Mouse (Mus musculus): ENCODE data around the gene Eps8l1. TPM values are rescaled to one million over a fixed set of nuclear protein-coding genes. Genes with fewer than 3 reads are reported as not detected.

Eps8l1 gene
- polyA plus RNA-seq, 1 experiment from 2014 or later = 4.2 TPM

DNA sequence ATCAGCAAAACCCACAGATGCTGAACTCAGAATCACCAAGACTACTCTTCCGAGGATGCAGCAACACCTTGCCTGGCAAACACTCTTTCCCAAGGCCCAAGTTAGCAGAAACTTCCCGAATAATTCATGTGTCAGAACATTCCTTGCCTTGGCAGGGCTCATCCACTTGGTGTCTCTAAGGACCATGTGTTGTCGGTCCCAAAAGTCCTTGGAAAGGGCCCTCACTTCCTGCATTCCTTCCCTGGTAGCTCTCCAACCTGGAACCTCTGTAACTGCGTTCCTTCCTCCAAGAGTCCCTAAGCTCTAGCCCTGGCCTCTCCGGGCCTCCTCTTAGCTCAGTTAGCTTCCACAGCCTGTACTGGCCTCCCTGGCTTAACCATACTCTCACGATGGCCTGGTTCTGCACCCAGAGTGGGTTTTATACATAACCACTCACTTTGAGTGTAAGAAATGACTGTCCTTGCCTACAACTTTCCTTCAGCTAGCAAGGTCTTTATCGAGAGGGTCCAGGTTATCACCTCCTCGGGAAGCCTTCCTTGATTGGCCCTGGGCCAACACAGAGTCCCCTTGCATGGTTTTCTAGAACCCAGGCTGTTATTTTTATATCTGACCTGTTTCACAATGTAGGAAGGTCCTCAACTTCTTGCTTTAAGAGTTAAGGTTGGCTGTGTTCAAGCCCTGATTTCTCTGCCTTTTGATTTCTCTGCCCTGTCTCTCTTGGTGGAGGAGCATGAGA lies 51.2 kb downstream of the Eps8l1 start:
- Histone ChIP-seq H3K27me3 (replicated peaks) (no peaks in the 10 kb centered on the region), H3K9me3 (no peaks in the 10 kb centered on the region), H3K27ac (replicated peaks) (peak overlapping the region; percentile 86), H3K9ac (peak overlapping the region; percentile 73), H3K36me3 (peaks cover 12% of the 10 kb centered on the region), H3K4me1 (peaks cover 82% of the 10 kb centered on the region), H3K4me3 (peak overlapping the region; percentile 38), H3K4me2 (peak overlapping the region; percentile 63)
- no peak for ATAC-seq (ENCODE audit: extremely low read depth, insufficient number of reproducible peaks, low FRiP score, low TSS enrichment)
- 25% methylated on average over 8 of the region's 8 CpGs for WGBS

DNA sequence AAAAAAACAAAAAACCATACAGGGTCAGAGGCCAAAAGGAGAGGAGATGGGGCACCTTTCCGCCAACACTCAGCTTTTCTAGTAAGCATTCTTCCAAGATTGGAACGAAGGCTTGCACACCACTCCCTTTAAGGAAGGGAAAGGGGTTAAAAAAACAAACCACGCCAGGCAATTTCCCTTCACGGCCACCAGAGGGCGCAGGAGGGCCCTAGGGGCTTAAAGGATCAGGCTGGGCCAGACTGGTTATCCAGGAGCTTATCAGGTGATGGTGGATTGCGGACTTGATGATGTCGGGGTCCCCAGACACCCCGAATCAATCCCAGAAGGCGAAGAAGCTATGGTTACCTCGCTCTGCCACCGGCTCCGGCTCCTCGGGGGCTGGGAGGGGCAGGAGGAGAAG lies 52.8 kb downstream of the Eps8l1 start:
- no peaks in the 10 kb centered on the region for H3K9me3 ChIP-seq
- WGBS = 17% methylated on average over 13 of the region's 13 CpGs
- H3K27me3 ChIP-seq (replicated peaks) = no peaks in the 10 kb centered on the region
- H3K36me3 ChIP-seq = peaks cover 14% of the 10 kb centered on the region
- H3K9ac ChIP-seq = peak overlapping the region; percentile 78
- peak overlapping the region; percentile 38 for H3K4me3 ChIP-seq
- peaks cover 91% of the 10 kb centered on the region for H3K4me1 ChIP-seq
- peak overlapping the region; percentile 93 for H3K27ac ChIP-seq (replicated peaks)
- no peak for ATAC-seq (ENCODE audit: extremely low read depth, insufficient number of reproducible peaks, low FRiP score, low TSS enrichment)
- H3K4me2 ChIP-seq = peak overlapping the region; percentile 63

DNA sequence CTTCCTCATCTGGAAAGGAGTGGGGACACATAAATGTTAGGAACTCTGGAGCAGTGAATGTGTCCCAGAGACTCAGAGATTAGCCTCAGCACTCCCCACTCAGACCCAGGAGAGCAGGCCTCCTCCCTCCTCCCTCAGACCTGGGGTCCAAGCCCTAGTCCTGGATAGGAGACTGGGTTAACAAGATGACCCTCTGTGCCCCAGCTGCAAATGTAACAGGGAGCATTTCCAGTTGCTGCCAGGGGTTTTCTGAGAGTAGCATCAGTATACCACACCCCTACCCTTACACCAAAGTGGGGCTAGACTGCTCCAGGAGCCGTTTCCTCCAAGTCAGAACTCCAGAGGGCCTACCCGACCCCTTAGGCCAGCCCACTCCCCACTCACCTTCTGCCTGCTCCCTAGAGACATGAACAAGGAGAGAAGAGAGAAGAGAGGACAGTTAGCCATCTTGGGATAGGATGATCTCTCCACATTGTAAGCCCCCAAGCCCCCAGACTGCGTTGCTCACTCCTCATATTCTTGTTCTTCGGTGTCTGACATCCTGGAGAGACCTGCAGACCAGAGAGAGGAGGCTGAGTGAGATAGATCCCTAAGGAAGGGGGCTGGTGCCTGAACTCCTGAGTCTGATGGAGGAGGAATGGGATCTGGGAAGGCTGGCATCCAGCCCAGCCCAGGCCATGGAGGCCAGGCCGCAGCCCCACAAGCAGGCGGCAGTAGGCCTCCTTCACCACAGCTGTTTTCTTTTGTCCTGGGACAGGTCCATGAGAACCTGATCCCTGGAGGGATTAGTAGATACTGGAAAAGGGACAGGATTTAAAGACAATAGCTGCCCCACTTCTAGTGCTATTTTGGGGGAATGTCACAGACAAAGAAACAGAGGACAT lies 53.6 kb downstream of the Eps8l1 start:
- WGBS = 32% methylated on average over 6 of the region's 6 CpGs
- Histone ChIP-seq H3K27ac (replicated peaks) (peak overlapping the region; percentile 93), H3K9ac (peak overlapping the region; percentile 78), H3K27me3 (replicated peaks) (no peaks in the 10 kb centered on the region), H3K36me3 (peaks cover 18% of the 10 kb centered on the region), H3K4me2 (peak overlapping the region; percentile 63), H3K4me1 (peaks cover 91% of the 10 kb centered on the region), H3K4me3 (peak overlapping the region; percentile 38), H3K9me3 (no peaks in the 10 kb centered on the region)
- ATAC-seq (ENCODE audit: extremely low read depth, insufficient number of reproducible peaks, low FRiP score, low TSS enrichment) = no peak

DNA sequence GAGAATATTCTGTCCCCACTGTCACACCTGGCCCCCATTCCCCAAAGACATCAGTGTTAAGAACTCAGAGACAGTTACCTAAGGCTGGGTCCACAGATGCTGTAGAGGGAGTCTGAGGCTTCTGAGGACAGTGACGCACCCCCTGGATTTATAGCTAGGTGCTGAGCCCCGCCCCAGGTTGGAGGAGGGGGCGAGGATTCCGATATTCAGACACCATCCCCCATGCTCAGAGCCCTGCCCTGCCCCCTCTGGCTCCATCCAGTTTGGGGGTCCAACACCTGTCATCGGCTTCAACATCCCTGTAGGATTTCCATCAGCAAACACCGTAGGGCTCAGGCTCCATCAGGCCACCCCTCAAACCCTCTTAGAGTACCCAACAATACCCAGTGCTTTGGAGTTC lies 55.4 kb downstream of the Eps8l1 start:
- H3K4me1 ChIP-seq = peaks cover 90% of the 10 kb centered on the region
- peak overlapping the region; percentile 63 for H3K4me2 ChIP-seq
- WGBS = 45% methylated on average over 6 of the region's 6 CpGs
- peak overlapping the region; percentile 78 for H3K9ac ChIP-seq
- peak overlapping the region; percentile 38 for H3K4me3 ChIP-seq
- H3K36me3 ChIP-seq = peaks cover 30% of the 10 kb centered on the region
- no peaks in the 10 kb centered on the region for H3K9me3 ChIP-seq
- no peak for ATAC-seq (ENCODE audit: extremely low read depth, insufficient number of reproducible peaks, low FRiP score, low TSS enrichment)
- no peaks in the 10 kb centered on the region for H3K27me3 ChIP-seq (replicated peaks)
- peak overlapping the region; percentile 93 for H3K27ac ChIP-seq (replicated peaks)

DNA sequence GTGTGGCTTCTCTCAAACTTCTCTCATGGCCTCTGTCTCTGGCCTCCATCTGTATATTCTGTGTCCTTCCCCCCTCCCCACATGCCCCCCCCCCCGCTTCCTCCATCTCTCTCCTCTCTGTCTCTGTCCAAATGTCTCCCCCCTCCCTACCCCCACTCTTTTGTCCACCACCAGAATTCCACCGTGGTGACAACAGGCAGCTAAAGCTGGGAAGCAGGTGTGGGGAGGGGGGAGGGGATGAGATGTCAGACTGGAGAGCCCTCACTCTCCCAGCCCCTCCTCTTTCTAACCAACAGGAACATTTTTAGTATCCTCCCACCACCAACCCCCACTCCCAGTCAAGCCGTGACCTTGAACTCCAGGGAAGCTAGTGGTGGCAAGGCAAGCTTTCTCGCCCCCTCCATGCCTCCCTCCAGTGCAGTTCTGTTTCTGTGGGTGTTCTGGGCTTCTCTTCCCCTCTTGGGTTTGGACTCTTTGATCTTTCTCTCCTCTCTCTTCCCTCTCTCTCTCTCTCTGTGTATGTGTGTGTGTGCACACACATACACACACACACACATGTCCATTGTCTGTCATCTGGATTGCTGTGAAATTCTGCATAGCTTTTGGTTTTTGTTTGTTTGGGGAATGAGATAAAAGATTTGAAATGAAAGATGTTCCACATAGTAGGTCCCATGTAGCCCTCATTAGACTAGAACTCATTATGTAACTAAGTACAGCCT lies 56.0 kb downstream of the Eps8l1 start, which contains the start of gene Tnnt1:
Gene Tnnt1 (minus strand): TSS at position 51 of the 719 bp plus-strand sequence.
- peak within 1 kb of the TSS; percentile 63 for H3K4me2 ChIP-seq
- H3K27me3 ChIP-seq (replicated peaks) = no peaks in the 10 kb centered on the region
- WGBS = 11% methylated on average over 4 of the region's 4 CpGs
- peaks cover 88% of the 10 kb centered on the region for H3K4me1 ChIP-seq
- peak; percentile 49; the same call in 1 of the 2 replicates for ATAC-seq (ENCODE audit: extremely low read depth, insufficient number of reproducible peaks, low FRiP score, low TSS enrichment)
- H3K9ac ChIP-seq = peak within 1 kb of the TSS; percentile 78
- H3K4me3 ChIP-seq = peak within 1 kb of the TSS; percentile 38
- no peaks in the 10 kb centered on the region for H3K9me3 ChIP-seq
- peaks cover 31% of the 10 kb centered on the region for H3K36me3 ChIP-seq
- peak within 1 kb of the TSS; percentile 93 for H3K27ac ChIP-seq (replicated peaks)

DNA sequence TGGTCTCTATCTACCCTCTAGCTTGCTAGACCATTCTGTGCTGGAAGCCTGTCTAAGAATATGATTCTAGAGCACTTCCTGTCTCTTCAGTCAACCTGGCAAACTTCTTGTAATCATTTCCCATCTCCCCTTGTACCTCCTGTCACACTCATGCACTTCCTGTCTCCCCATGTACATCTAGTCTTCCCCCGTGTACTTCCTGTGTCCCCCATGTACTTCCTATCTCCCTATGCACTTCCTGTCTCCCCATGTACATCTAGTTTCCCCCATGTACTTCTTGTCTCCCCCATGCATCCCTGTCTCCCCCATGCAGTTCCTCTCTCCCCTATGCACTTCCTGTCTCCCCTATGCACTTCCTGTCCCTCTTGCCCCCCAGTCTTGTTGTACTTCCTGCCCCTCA lies 58.0 kb downstream of the Eps8l1 start:
- Histone ChIP-seq H3K27ac (replicated peaks) (peak overlapping the region; percentile 63), H3K9ac (peak overlapping the region; percentile 78), H3K4me3 (peak overlapping the region; percentile 43), H3K9me3 (no peaks in the 10 kb centered on the region), H3K36me3 (peaks cover 31% of the 10 kb centered on the region), H3K27me3 (replicated peaks) (no peaks in the 10 kb centered on the region), H3K4me2 (peak overlapping the region; percentile 76), H3K4me1 (peaks cover 79% of the 10 kb centered on the region)
- 56% methylated on average over 1 of the region's 1 CpGs for WGBS
- no peak for ATAC-seq (ENCODE audit: extremely low read depth, insufficient number of reproducible peaks, low FRiP score, low TSS enrichment)

DNA sequence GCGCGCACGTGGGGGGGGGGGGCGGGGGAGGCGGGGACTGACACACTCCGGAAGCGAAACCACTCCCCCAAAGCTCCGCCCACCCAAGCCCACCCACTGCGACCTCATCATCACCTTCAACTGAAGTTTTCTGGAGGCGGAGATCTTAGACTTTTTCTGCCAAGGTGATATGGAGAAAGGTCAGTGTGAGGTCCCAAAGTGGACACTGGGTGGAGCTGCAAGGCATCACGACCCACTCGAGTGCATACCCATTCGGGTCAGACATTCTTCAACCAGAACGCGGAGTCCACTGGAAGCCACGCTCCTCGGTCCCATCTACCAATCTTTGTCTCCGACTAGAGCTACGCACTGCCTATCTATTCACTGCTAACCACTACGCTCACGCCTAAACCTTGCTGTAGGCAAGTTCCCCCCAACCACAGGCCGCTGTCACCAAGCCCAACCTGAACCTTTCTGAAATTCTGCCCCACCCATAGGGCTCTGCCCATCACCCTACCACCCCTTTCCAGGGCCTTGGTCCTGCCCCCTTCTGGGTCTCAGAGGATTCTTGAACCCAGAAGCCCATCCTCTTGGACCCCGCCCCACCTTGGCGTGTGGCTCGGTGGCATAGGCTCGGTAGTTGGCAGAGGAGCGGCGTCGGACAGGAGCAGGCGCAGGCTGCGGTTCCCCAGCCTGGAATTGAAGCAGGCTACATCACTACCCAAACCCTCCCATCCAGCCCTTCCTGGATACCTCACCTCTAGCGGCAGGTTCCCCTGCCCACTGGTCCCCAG lies 60.9 kb downstream of the Eps8l1 start:
- Histone ChIP-seq H3K9ac (peak overlapping the region; percentile 93), H3K27me3 (replicated peaks) (no peaks in the 10 kb centered on the region), H3K9me3 (no peaks in the 10 kb centered on the region), H3K4me2 (peak overlapping the region; percentile 76), H3K4me1 (peaks cover 63% of the 10 kb centered on the region), H3K4me3 (peak overlapping the region; percentile 72), H3K27ac (replicated peaks) (peak overlapping the region; percentile 96), H3K36me3 (peaks cover 31% of the 10 kb centered on the region)
- WGBS = 20% methylated on average over 32 of the region's 32 CpGs
- no peak for ATAC-seq (ENCODE audit: extremely low read depth, insufficient number of reproducible peaks, low FRiP score, low TSS enrichment)

DNA sequence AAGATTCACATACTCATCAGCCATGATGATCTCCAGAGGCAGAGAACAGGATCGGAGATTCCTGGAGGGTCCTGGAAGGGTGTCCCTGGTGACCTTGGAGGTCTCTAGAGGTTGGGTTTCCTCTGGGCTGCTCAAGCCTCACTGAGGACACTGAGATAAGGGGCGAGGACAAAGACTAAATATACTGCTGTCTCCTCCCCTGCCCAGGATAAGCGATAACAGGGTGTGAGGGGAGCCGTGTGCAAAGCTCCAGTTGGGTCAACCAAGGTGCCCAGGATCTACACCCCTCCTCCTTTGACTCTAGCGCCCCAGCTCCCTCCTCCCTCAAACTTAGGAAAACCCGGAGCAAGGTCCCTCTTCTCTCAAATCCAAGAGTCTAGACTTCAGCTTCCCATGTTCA lies 61.8 kb downstream of the Eps8l1 start:
- H3K27ac ChIP-seq (replicated peaks) = peak overlapping the region; percentile 96
- no peaks in the 10 kb centered on the region for H3K9me3 ChIP-seq
- ATAC-seq (ENCODE audit: extremely low read depth, insufficient number of reproducible peaks, low FRiP score, low TSS enrichment) = peak; percentile 65; the same call in 1 of the 2 replicates
- peak overlapping the region; percentile 93 for H3K9ac ChIP-seq
- peaks cover 63% of the 10 kb centered on the region for H3K4me1 ChIP-seq
- H3K27me3 ChIP-seq (replicated peaks) = peaks cover 7% of the 10 kb centered on the region
- H3K4me3 ChIP-seq = peak overlapping the region; percentile 72
- peak overlapping the region; percentile 76 for H3K4me2 ChIP-seq
- peaks cover 31% of the 10 kb centered on the region for H3K36me3 ChIP-seq
- 35% methylated on average over 6 of the region's 6 CpGs for WGBS

DNA sequence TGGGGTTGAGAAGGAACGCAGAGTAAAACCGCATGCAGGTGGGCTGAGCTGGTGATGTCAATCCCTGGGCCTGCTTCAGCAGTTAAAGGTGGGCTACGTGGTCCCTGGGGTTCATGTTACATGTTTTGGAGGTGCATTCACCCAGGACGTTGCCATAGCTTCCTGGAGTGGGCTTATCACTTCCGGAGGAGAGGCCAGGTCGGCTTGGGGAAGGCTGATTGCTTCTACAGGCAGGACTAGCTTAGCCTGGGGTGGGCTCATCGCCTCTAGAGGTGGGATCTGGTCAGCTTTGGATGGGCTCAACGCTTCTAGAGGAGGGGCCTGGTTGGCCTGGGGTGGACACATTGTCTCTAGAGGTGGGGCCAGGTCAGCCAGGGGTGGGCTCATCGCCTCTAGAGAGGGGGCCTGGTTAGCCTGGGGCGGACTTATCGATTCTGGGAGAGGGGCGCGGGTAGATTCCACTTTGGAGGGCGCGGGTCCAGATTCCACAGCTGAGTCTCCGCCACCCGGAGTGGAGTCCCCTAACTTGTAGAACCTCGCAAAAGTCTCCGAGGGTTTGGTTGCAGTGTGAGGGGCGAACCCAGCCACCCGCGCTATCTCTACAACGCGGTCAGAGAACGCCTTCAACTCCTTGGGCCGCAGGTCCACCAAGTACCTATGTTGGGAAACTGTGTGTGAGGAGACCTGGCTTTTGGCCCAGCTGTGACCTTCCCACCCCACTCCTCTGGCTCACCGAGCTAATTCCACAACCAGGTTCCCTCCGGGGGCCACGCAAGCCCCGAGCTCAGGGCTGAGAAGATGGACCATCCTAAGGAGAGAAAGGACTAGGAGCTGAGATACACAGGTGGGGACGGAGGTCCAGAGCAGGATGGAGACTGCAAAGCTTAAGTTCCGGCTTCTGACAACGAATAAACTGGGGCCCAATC lies 63.0 kb downstream of the Eps8l1 start:
- Histone ChIP-seq H3K27me3 (replicated peaks) (peaks cover 16% of the 10 kb centered on the region), H3K4me2 (peak overlapping the region; percentile 76), H3K9me3 (no peaks in the 10 kb centered on the region), H3K9ac (peak overlapping the region; percentile 93), H3K4me3 (peak overlapping the region; percentile 72), H3K36me3 (peaks cover 21% of the 10 kb centered on the region), H3K4me1 (peaks cover 60% of the 10 kb centered on the region), H3K27ac (replicated peaks) (peak overlapping the region; percentile 96)
- WGBS = 80% methylated on average over 33 of the region's 33 CpGs
- ATAC-seq (ENCODE audit: extremely low read depth, insufficient number of reproducible peaks, low FRiP score, low TSS enrichment) = no peak

All from heart, embryonic 13.5 days (tissue).